Mouse (Mus musculus) midbrain, postnatal 0 days (tissue): ENCODE results near the gene Kansl3. TPM values are rescaled to one million over a fixed set of nuclear protein-coding genes. Genes with fewer than 3 reads are reported as not detected.
A peak's percentile ranks its signal among the peaks of the same experiment; 100 is the strongest.

Experiments
- ATAC-seq: fragments of 200-750 bp; cut with Nextera tagmentation; 2 replicates; pipeline ENCODE4 v1.8.0; 2017; ENCODE audit warnings: moderate number of reproducible peaks, mild to moderate bottlenecking, moderate TSS enrichment, moderate library complexity; ENCODE audit not compliant: low FRiP score
- DNase-seq: peaks from one replicate; pipeline ENCODE4 v3.0.0-alpha.2; 2015; ENCODE audit warnings: low spot score
- H3K27ac ChIP-seq: fragments of 300-500 bp; sonication (generic); 2 replicates; pipeline ENCODE4 v1.5.1; 2014; ENCODE audit warnings: low read depth, mild to moderate bottlenecking, low read length, mixed read lengths
- H3K27me3 ChIP-seq: fragments of 300-500 bp; sonication (generic); 2 replicates; pipeline ENCODE4 v1.6.1; 2014; ENCODE audit warnings: low read length, control low read depth, mixed read lengths; ENCODE audit not compliant: insufficient read depth
- H3K36me3 ChIP-seq: fragments of 300-500 bp; sonication (generic); 2 replicates; pipeline ENCODE4 v1.6.1; 2014; ENCODE audit warnings: low read length, control low read depth, mixed read lengths; ENCODE audit not compliant: insufficient read depth
- H3K4me1 ChIP-seq: fragments of 300-500 bp; sonication (generic); 2 replicates; pipeline ENCODE4 v1.6.1; 2014; ENCODE audit warnings: mild to moderate bottlenecking, control low read depth, antibody characterized with exemption, low read length, mixed read lengths; ENCODE audit not compliant: insufficient read depth
- H3K4me2 ChIP-seq: fragments of 300-500 bp; sonication (generic); 2 replicates; pipeline ENCODE4 v1.6.1; 2014; ENCODE audit warnings: low read depth, mild to moderate bottlenecking, low read length, mixed read lengths; ENCODE audit not compliant: poor library complexity, severe bottlenecking
- H3K4me3 ChIP-seq: fragments of 300-500 bp; sonication (generic); 2 replicates; pipeline ENCODE4 v1.5.1; 2014; ENCODE audit warnings: low read depth, mild to moderate bottlenecking, low read length, moderate library complexity
- H3K9ac ChIP-seq: fragments of 300-500 bp; sonication (generic); replicated peaks from 2 replicates; pipeline ENCODE4 v1.6.1; 2014; ENCODE audit warnings: mild to moderate bottlenecking, low read length, moderate library complexity, mixed read lengths; ENCODE audit not compliant: poor library complexity, severe bottlenecking
- H3K9me3 ChIP-seq: fragments of 300-500 bp; sonication (generic); 2 replicates; pipeline ENCODE4 v1.6.1; 2016; ENCODE audit warnings: low read length, control low read depth
- CTCF ChIP-seq: IDR thresholded peaks from 2 replicates; pipeline ENCODE4 v1.5.1; 2016; ENCODE audit warnings: antibody characterized with exemption, mild to moderate bottlenecking
- WGBS: fragments of 180-500 bp; shearing (Covaris S2); extraction: QIAGEN DNeasy Blood & Tissue Kit; methylation state at CpG from one replicate; pipeline ENCODE4 v1.1.7; 2014; 5-methylcytosine and 5-hydroxymethylcytosine counted together
- polyA plus RNA-seq: library from polyadenylated mRNA; unstranded; fragments of >200 nt; fragmentation: Nextera tagmentation; extraction: Ambion mirVana; gene quantifications from 2 replicates; pipeline ENCODE4 v1.2.1, GENCODE M21; 2015
- total RNA-seq: library from RNA; depleted of rRNA; stranded (reverse); fragments of >200 nt; gene quantifications from 2 replicates; pipeline ENCODE4 v1.2.3, GENCODE M21; 2014

Gene Kansl3
- total and polyA plus RNA-seq, 2 experiments from 2014 or later: 35.6 to 67.5 TPM

- no peak for DNase-seq
- H3K4me3 ChIP-seq: no peak overlapping the region
- no peak for ATAC-seq
- no peak for TF ChIP-seq CTCF
- no peaks in the 10 kb centered on the region for H3K9me3 ChIP-seq
- no peak overlapping the region for H3K27ac ChIP-seq
- 87% methylated on average over 11 of the region's 11 CpGs for WGBS
- no peaks in the 10 kb centered on the region; the same call in 1 of the 2 replicates for H3K36me3 ChIP-seq
- H3K4me2 ChIP-seq: no peak overlapping the region
- H3K27me3 ChIP-seq: 0 out of 2 replicates have a peak, but pooled peaks cover 4% of the 10 kb centered on the region
- H3K4me1 ChIP-seq: no peaks in the 10 kb centered on the region
- no peak overlapping the region for H3K9ac ChIP-seq
Observed at GRCm38 (mm10) chr1:36314959-36315775, 53.8 kb downstream of the Kansl3 start.

DNA sequence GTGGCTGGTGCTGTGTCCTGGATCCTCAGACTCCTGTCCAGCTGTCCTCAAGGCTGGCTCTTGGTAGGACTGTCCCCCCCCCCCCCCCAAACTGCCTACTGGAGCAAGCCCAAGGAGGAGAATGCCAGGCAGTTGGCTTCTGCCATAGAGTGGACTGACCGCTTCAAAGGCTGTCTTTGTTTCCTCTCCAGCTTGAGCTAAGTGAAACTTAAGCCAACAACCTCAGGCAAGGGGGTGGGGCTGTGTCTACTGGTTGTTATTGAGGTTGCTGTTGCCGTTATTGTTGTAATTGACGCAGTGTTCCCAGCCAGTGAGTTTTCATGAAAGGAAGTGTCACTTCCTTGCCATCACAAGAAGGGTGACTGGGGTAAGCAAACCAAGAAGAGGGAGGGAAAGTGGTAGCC lies 59.5 kb downstream of the Kansl3 start:
- Histone ChIP-seq H3K9ac (no peak overlapping the region), H3K4me1 (no peaks in the 10 kb centered on the region), H3K27me3 (0 out of 2 replicates have a peak, but pooled peaks cover 4% of the 10 kb centered on the region), H3K4me3 (no peak overlapping the region), H3K4me2 (peak overlapping the region; percentile 87; the same call in 1 of the 2 replicates), H3K27ac (no peak overlapping the region), H3K36me3 (no peaks in the 10 kb centered on the region), H3K9me3 (no peaks in the 10 kb centered on the region)
- 32% methylated on average over 3 of the region's 3 CpGs for WGBS
- DNase-seq (peak; percentile 88), ATAC-seq (peak; percentile 12)
- TF ChIP-seq CTCF: no peak

- H3K27me3 ChIP-seq: 0 out of 2 replicates have a peak, but pooled peaks cover 4% of the 10 kb centered on the region
- H3K9ac ChIP-seq: no peak overlapping the region
- H3K36me3 ChIP-seq: no peaks in the 10 kb centered on the region
- no peak for TF ChIP-seq CTCF
- H3K4me3 ChIP-seq: no peak overlapping the region
- DNase-seq: no peak
- no peak overlapping the region for H3K27ac ChIP-seq
- peak overlapping the region; percentile 87 for H3K4me2 ChIP-seq
- ATAC-seq: no peak
- WGBS: 73% methylated on average over 9 of the region's 9 CpGs
- no peaks in the 10 kb centered on the region for H3K4me1 ChIP-seq
- no peaks in the 10 kb centered on the region for H3K9me3 ChIP-seq
Observed at GRCm38 (mm10) chr1:36308966-36309475, 60.0 kb downstream of the Kansl3 start.

- ATAC-seq (no peak), DNase-seq (no peak)
Observed at GRCm38 (mm10) chr1:36308451-36308901, 60.5 kb downstream of the Kansl3 start.

GRCm38 (mm10) chr1:36307495-36308280 lies 61.3 kb downstream of the Kansl3 start, which contains the start of gene Arid5a:
Gene Arid5a, plus strand, starts transcription at chr1:36307733.
- peak within 1 kb of the TSS; percentile 43; the same call in 1 of the 2 replicates for H3K27ac ChIP-seq

More at GRCm38 (mm10) chr1:36308451-36308901, 60.5 kb downstream of the Kansl3 start:
- Histone ChIP-seq H3K27me3 (0 out of 2 replicates have a peak, but pooled peaks cover 4% of the 10 kb centered on the region), H3K9ac (peak overlapping the region; percentile 57; the same call in 1 of the 2 replicates), H3K27ac (no peak overlapping the region), H3K9me3 (no peaks in the 10 kb centered on the region), H3K36me3 (no peaks in the 10 kb centered on the region), H3K4me3 (peak overlapping the region; percentile 51), H3K4me1 (no peaks in the 10 kb centered on the region), H3K4me2 (peak overlapping the region; percentile 87)
- 6% methylated on average over 12 of the region's 12 CpGs for WGBS
- TF ChIP-seq CTCF: no peak

More at GRCm38 (mm10) chr1:36307495-36308280, 61.3 kb downstream of the Kansl3 start, which contains the start of gene Arid5a:
- Histone ChIP-seq H3K9me3 (no peaks in the 10 kb centered on the region), H3K9ac (peak within 1 kb of the TSS; percentile 57), H3K27me3 (0 out of 2 replicates have a peak, but pooled peaks cover 4% of the 10 kb centered on the region), H3K4me1 (no peaks in the 10 kb centered on the region; the same call in 1 of the 2 replicates), H3K4me2 (peak within 1 kb of the TSS; percentile 87), H3K36me3 (no peaks in the 10 kb centered on the region), H3K4me3 (peak within 1 kb of the TSS; percentile 51)
- ATAC-seq: peak; percentile 92
- under 1% methylated on average over 57 of the region's 65 CpGs for WGBS
- DNase-seq: peak; percentile 96
- peak; percentile 51 for TF ChIP-seq CTCF
